ENCODE assay signal across 8 mouse cellular contexts in the genomic region with DNA sequence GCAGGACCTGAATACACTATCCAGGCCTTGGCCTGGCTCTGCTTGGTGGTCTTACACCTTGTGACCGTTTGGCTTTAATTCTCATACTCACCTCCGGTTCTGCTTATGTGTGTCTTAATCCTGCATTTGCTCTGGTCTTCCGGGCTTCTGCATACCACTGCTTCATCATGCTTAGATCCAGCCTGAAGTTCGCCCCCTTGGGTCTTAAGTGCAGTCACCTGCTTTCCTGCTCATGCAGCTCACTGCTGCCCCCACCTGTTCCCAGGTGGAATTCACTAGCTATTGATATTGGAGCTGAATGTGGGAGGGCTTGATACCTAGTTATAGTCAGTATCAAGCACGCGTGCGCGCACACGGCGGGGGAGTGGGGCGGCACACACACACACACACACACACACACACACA. TPM values are rescaled to one million over a fixed set of nuclear protein-coding genes. Genes with fewer than 3 reads are reported as not detected.
DNase-seq lines count a peak whose midpoint lies in the region; ATAC-seq and TF ChIP-seq lines count a peak whose summit lies in the region.
"Had no signal": no experiment of that assay in that cellular context is flagged by ENCODE, and none has a peak within 500 bp of the region (broad histone marks: within the 10 kb centered on the region; RNA-seq: fewer than 3 reads in every experiment).

No protein-coding gene starts in this region.

- H3K4me3 ChIP-seq in midbrain, embryonic 12.5 days, result no peak overlapping the region
- no peak overlapping the region for H3K4me3 ChIP-seq in small intestine, adult 2 months (ENCODE audit: low read depth, low read length)
- H3K4me3 ChIP-seq: megakaryocyte, embryonic 14.5 days had no signal

- no peaks in the 10 kb centered on the region for H3K36me3 ChIP-seq in midbrain, embryonic 12.5 days
- H3K36me3 ChIP-seq in small intestine, adult 2 months (ENCODE audit: control insufficient read depth, insufficient read depth, low read length), result no peaks in the 10 kb centered on the region

- ATAC-seq in common myeloid progenitor, adult 5-6 weeks (replicated peaks; ENCODE audit: low read depth, poor library complexity, severe bottlenecking), result peak; percentile 97
- peak; percentile 52; the same call in 1 of the 2 replicates for ATAC-seq in midbrain, embryonic 12.5 days (ENCODE audit: low FRiP score, low read depth)

- no peak overlapping the region for H3K9ac ChIP-seq in midbrain, embryonic 12.5 days (replicated peaks)

- 28% methylated on average over 11 of the region's 11 CpGs for WGBS in midbrain, embryonic 12.5 days
- 16% methylated on average over 11 of the region's 11 CpGs for WGBS in small intestine, adult 2 months

- intact Hi-C loops in left cerebral cortex, postnatal 25 days (cut with DNase I), result loop anchor here (2.0 kb wide), 2 partner anchors 141 to 323 kb away; no protein-coding TSS in a partner anchor

- no peaks in the 10 kb centered on the region for H3K27me3 ChIP-seq in midbrain, embryonic 12.5 days
- H3K27me3 ChIP-seq in small intestine, adult 2 months (ENCODE audit: control insufficient read depth, insufficient read depth, low read length), result no peaks in the 10 kb centered on the region
- H3K27me3 ChIP-seq: megakaryocyte, embryonic 14.5 days had no signal

- peak; percentile 65; the same call in 1 of the 2 replicates for TF ChIP-seq CTCF in small intestine, adult 2 months (IDR thresholded peaks at IDR 0.05; ENCODE audit: extremely low read depth, insufficient read length, insufficient replicate concordance, low read depth, low read length)

- H3K4me2 ChIP-seq in midbrain, embryonic 12.5 days (replicated peaks), result no peak overlapping the region; the same call in 1 of the 2 replicates

- no peak overlapping the region for H3K27ac ChIP-seq in midbrain, embryonic 12.5 days (replicated peaks)
- no peak overlapping the region for H3K27ac ChIP-seq in small intestine, adult 2 months (ENCODE audit: insufficient read depth, low read depth, low read length)

- peak; percentile 20 for DNase-seq in adrenal gland, adult 8-10 months
- peak; percentile 44 for DNase-seq in gastrocnemius, postnatal 10 days
- peak; percentile 68 for DNase-seq in kidney, adult 18-20 months
- peak; percentile 84 to 85 for DNase-seq in left cerebral cortex, postnatal 25 days (ENCODE audit: low spot score in 2 of 2)

- no peak for TF ChIP-seq POLR2A in small intestine, adult 2 months (IDR thresholded peaks at IDR 0.05; ENCODE audit: low read depth, low read length)

- no peaks in the 10 kb centered on the region for H3K4me1 ChIP-seq in midbrain, embryonic 12.5 days
- no peaks in the 10 kb centered on the region for H3K4me1 ChIP-seq in small intestine, adult 2 months (ENCODE audit: control insufficient read depth, insufficient read depth, insufficient read length, low read length)
- H3K4me1 ChIP-seq: megakaryocyte, embryonic 14.5 days had no signal

- no peaks in the 10 kb centered on the region for H3K9me3 ChIP-seq in midbrain, embryonic 12.5 days
- H3K9me3 ChIP-seq: megakaryocyte, embryonic 14.5 days had no signal

RNA-seq across cellular contexts. Expression of a gene that starts 13.9 kb away (rescaled TPM):
- 1 to 10 TPM; 1.5 to 3.3 (median 2.4) TPM for total RNA-seq in adrenal gland, adult 8-10 months (2022)
- total RNA-seq in common myeloid progenitor, adult 5-6 weeks (2017), result 1.6 and 2.1 TPM in 2 replicates
- total RNA-seq in gastrocnemius, postnatal 10 days (2021), result under 1 TPM in 1 of 2 experiments, not detected in 1; 0.16 TPM
- total RNA-seq in left cerebral cortex, postnatal 25 days (2021), result 1 to 10 TPM; 1.3 to 2.4 TPM
- polyA plus RNA-seq in midbrain, embryonic 12.5 days (2016; fragmentation: Nextera tagmentation; extraction: Ambion mirVana), result 2.9 and 3.1 TPM in 2 replicates
- polyA plus RNA-seq in small intestine, adult 2 months (2012; rRNA removed), result 0.09 TPM in 1 of 2 replicates, not detected in the other

RNA-seq across cellular contexts. Expression of a gene that starts 18.9 kb away (rescaled TPM):
- total RNA-seq in adrenal gland, adult 8-10 months (2022), result 10 to 100 TPM; 29.4 to 51.8 (median 36.0) TPM
- not detected in 2 replicates for total RNA-seq in common myeloid progenitor, adult 5-6 weeks (2017)
- total RNA-seq in gastrocnemius, postnatal 10 days (2021), result 1 to 10 TPM; 6.0 to 7.1 TPM
- total RNA-seq in left cerebral cortex, postnatal 25 days (2021), result 1,000 to 10,000 TPM; 1,464 to 1,529 TPM
- polyA plus RNA-seq in midbrain, embryonic 12.5 days (2016; fragmentation: Nextera tagmentation; extraction: Ambion mirVana), result 659 and 730 TPM in 2 replicates
- 3.1 and 4.1 TPM in 2 replicates for polyA plus RNA-seq in small intestine, adult 2 months (2012; rRNA removed)

Comparison
In these comparisons a context has a peak if more than half of its experiments do, and no peak if none do; other contexts are left out.
1. DNase-seq: peak in every context shown above with its lines; median percentile 84 in left cerebral cortex, postnatal 25 days; 68 in kidney, adult 18-20 months; 44 in gastrocnemius, postnatal 10 days; 20 in adrenal gland, adult 8-10 months.
2. RNA of a gene that starts 18.9 kb away (total RNA-seq): 1,464 to 1,529 TPM in left cerebral cortex, postnatal 25 days; 29.4 to 51.8 TPM in adrenal gland, adult 8-10 months, 6.0 to 7.1 TPM in gastrocnemius, postnatal 10 days and not detected in common myeloid progenitor, adult 5-6 weeks; every median in the first group is over 10 times any median in the second.